Mouse (Mus musculus) kidney, postnatal 4 days (tissue): Measurements from ENCODE around the gene Pkn1.

Source experiments
- DNase-seq, 2 experiments: peaks; one replicate each; pipeline ENCODE4 v3.0.0; 2021; ENCODE audit warnings: mixed read lengths in 2 of 2

The Pkn1 gene

GRCm38 (mm10) chr8:83681099-83681498, 17.9 kb downstream of the Pkn1 start:
- peak; percentile 58 to 70 for DNase-seq

GRCm38 (mm10) chr8:83680603-83681002, 18.4 kb downstream of the Pkn1 start:
- peak in 1 of 2 experiments; percentile 46 for DNase-seq

- no peak for DNase-seq
Observed at GRCm38 (mm10) chr8:83679866-83680265, 19.1 kb downstream of the Pkn1 start.

- DNase-seq, result no peak
Observed at GRCm38 (mm10) chr8:83674497-83674896, 24.5 kb downstream of the Pkn1 start.

GRCm38 (mm10) chr8:83672936-83673335, 26.0 kb downstream of the Pkn1 start:
- no peak for DNase-seq

GRCm38 (mm10) chr8:83669013-83669412, 30.0 kb downstream of the Pkn1 start:
- DNase-seq, result peak in 1 of 2 experiments; percentile 43

GRCm38 (mm10) chr8:83668010-83668916, 30.7 kb downstream of the Pkn1 start:
- peak; percentile 85 to 90 for DNase-seq

GRCm38 (mm10) chr8:83667526-83667925, 31.5 kb downstream of the Pkn1 start:
- DNase-seq, result no peak

- DNase-seq, result no peak
Observed at GRCm38 (mm10) chr8:83666866-83667234, 32.1 kb downstream of the Pkn1 start.

- DNase-seq, result peak; percentile 73 to 81
Observed at GRCm38 (mm10) chr8:83665969-83666865, 32.8 kb downstream of the Pkn1 start, which contains the start of gene Ptger1. Gene Ptger1, plus strand, starts transcription at chr8:83666678.

GRCm38 (mm10) chr8:83664931-83665625, 33.9 kb downstream of the Pkn1 start:
- peak; percentile 83 to 87 for DNase-seq

GRCm38 (mm10) chr8:83664096-83664495, 34.9 kb downstream of the Pkn1 start:
- no peak for DNase-seq

- peak; percentile 98 for DNase-seq
Observed at GRCm38 (mm10) chr8:83662421-83662826, 36.6 kb downstream of the Pkn1 start.

- peak; percentile 61 to 73 for DNase-seq
Observed at GRCm38 (mm10) chr8:83660995-83661680, 37.8 kb downstream of the Pkn1 start.

GRCm38 (mm10) chr8:83660545-83660944, 38.4 kb downstream of the Pkn1 start:
- peak in 1 of 2 experiments; percentile 47 for DNase-seq

GRCm38 (mm10) chr8:83656484-83657246, 42.3 kb downstream of the Pkn1 start:
- DNase-seq, result peak in 1 of 2 experiments; percentile 55

- DNase-seq, result no peak
Observed at GRCm38 (mm10) chr8:83656043-83656442, 42.9 kb downstream of the Pkn1 start.

GRCm38 (mm10) chr8:83654725-83655124, 44.3 kb downstream of the Pkn1 start:
- no peak for DNase-seq

- no peak for DNase-seq
Observed at GRCm38 (mm10) chr8:83653662-83654017, 45.3 kb downstream of the Pkn1 start.

GRCm38 (mm10) chr8:83652744-83653661, 46.0 kb downstream of the Pkn1 start:
- peak; percentile 63 to 77 for DNase-seq
